Mouse (Mus musculus): ENCODE results near the gene Fblim1.
A peak's percentile ranks its signal among the peaks of the same experiment; 100 is the strongest.

Gene Fblim1

GRCm38 (mm10) chr4:141537706-141538407 lies 68.0 kb downstream of the Fblim1 start:
- DNase-seq, result peak; percentile 49 to 52

GRCm38 (mm10) chr4:141537226-141537610 lies 68.7 kb downstream of the Fblim1 start:
- no peak for DNase-seq

GRCm38 (mm10) chr4:141536291-141537225 lies 69.3 kb downstream of the Fblim1 start:
- DNase-seq, result peak; percentile 44 to 55

GRCm38 (mm10) chr4:141534947-141535680 lies 70.8 kb downstream of the Fblim1 start:
- peak in 1 of 2 experiments; percentile 29 for DNase-seq

GRCm38 (mm10) chr4:141530979-141531378 lies 74.9 kb downstream of the Fblim1 start:
- no peak for DNase-seq

GRCm38 (mm10) chr4:141528938-141529337 lies 77.0 kb downstream of the Fblim1 start:
- no peak for DNase-seq

- DNase-seq, result no peak
These were observed 78.8 kb downstream of the Fblim1 start for GRCm38 (mm10) chr4:141526936-141527650.
